Mouse (Mus musculus): ENCODE data around the gene Etfrf1. TPM values are rescaled to one million over a fixed set of nuclear protein-coding genes. Genes with fewer than 3 reads are reported as not detected.

Etfrf1 gene
- 42.8 and 43.1 TPM in 2 replicates for polyA plus RNA-seq (2015; fragmentation: Nextera tagmentation; extraction: Ambion mirVana)

- no peaks in the 10 kb centered on the region for H3K27me3 ChIP-seq (replicated peaks)
- H3K9me3 ChIP-seq = no peaks in the 10 kb centered on the region
- H3K4me2 ChIP-seq (replicated peaks) = peak within 1 kb of the TSS; percentile 65
- H3K4me1 ChIP-seq (replicated peaks) = no peaks in the 10 kb centered on the region
- peak within 1 kb of the TSS; percentile 65 for H3K4me3 ChIP-seq (replicated peaks)
- peak; percentile 100 for ATAC-seq
- peak within 1 kb of the TSS; percentile 79 for H3K9ac ChIP-seq
- WGBS = under 1% methylated on average over 36 of the region's 36 CpGs
- no peaks in the 10 kb centered on the region for H3K36me3 ChIP-seq
- peak within 1 kb of the TSS; percentile 97 for H3K27ac ChIP-seq
Observed at GRCm38 (mm10) chr6:145210816-145211338, at the start of gene Etfrf1, which contains the start of gene Casc1. Gene Etfrf1 (plus strand): TSS chr6:145211134. Gene Casc1 (minus strand): TSS chr6:145211005.

- Histone ChIP-seq H3K27ac (no peak overlapping the region), H3K9ac (no peak overlapping the region), H3K9me3 (no peaks in the 10 kb centered on the region), H3K27me3 (replicated peaks) (no peaks in the 10 kb centered on the region; the same call in 1 of the 2 replicates), H3K4me3 (replicated peaks) (no peak overlapping the region), H3K4me1 (replicated peaks) (peaks cover 24% of the 10 kb centered on the region), H3K36me3 (no peaks in the 10 kb centered on the region), H3K4me2 (replicated peaks) (no peak overlapping the region)
- WGBS = 83% methylated on average over 14 of the region's 14 CpGs
- no peak for ATAC-seq
Observed at GRCm38 (mm10) chr6:145171892-145172606, 38.9 kb upstream of the Etfrf1 start.

GRCm38 (mm10) chr6:145173781-145174191 is 37.1 kb upstream of the Etfrf1 start:
- no peaks in the 10 kb centered on the region; the same call in 1 of the 2 replicates for H3K27me3 ChIP-seq (replicated peaks)
- no peak overlapping the region for H3K4me3 ChIP-seq (replicated peaks)
- H3K9ac ChIP-seq = no peak overlapping the region
- 4% methylated on average over 11 of the region's 11 CpGs for WGBS
- no peaks in the 10 kb centered on the region for H3K9me3 ChIP-seq
- H3K4me1 ChIP-seq (replicated peaks) = peaks cover 24% of the 10 kb centered on the region
- peak; percentile 96 for ATAC-seq
- peak overlapping the region; percentile 56; the same call in 1 of the 2 replicates for H3K27ac ChIP-seq
- H3K4me2 ChIP-seq (replicated peaks) = peak overlapping the region; percentile 31
- H3K36me3 ChIP-seq = no peaks in the 10 kb centered on the region

DNA sequence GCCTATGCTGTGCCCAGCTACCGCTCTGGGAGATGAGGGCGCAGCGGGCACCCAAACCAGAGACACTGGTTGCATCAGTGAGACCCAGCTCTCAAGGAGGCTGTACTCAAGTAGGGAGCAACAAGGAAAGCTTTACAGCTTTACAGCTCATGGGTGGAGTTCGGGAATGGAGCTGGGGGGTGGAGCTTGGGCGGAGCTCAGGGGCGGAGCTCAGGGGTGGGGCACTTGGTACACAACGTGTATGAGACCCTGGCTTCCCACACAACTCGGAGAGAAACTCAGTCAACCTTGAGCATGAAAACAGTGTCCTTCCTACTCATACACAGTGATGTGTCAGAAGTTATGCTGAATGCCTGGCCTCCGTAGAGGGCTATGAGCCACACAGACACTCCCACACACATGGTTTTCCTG is 35.4 kb upstream of the Etfrf1 start:
- no peak overlapping the region for H3K27ac ChIP-seq
- WGBS = 35% methylated on average over 9 of the region's 9 CpGs

GRCm38 (mm10) chr6:145176474-145176873 is 34.5 kb upstream of the Etfrf1 start:
- Histone ChIP-seq H3K27me3 (replicated peaks) (no peaks in the 10 kb centered on the region; the same call in 1 of the 2 replicates), H3K36me3 (no peaks in the 10 kb centered on the region), H3K9me3 (no peaks in the 10 kb centered on the region), H3K4me2 (replicated peaks) (no peak overlapping the region), H3K27ac (no peak overlapping the region), H3K4me3 (replicated peaks) (no peak overlapping the region), H3K4me1 (replicated peaks) (peaks cover 24% of the 10 kb centered on the region), H3K9ac (no peak overlapping the region)
- 59% methylated on average over 10 of the region's 10 CpGs for WGBS
- ATAC-seq = no peak

More for the DNA sequence above, 35.4 kb upstream of the Etfrf1 start:
- H3K9ac ChIP-seq = no peak overlapping the region
- H3K36me3 ChIP-seq = no peaks in the 10 kb centered on the region
- 0 out of 2 replicates have a peak overlapping the region, but pooled peaks have one; percentile 5 for H3K4me3 ChIP-seq (replicated peaks)
- peak overlapping the region; percentile 40 for H3K4me2 ChIP-seq (replicated peaks)
- H3K27me3 ChIP-seq (replicated peaks) = no peaks in the 10 kb centered on the region; the same call in 1 of the 2 replicates
- peak; percentile 73 for ATAC-seq
- no peaks in the 10 kb centered on the region for H3K9me3 ChIP-seq
- peaks cover 24% of the 10 kb centered on the region for H3K4me1 ChIP-seq (replicated peaks)

DNA sequence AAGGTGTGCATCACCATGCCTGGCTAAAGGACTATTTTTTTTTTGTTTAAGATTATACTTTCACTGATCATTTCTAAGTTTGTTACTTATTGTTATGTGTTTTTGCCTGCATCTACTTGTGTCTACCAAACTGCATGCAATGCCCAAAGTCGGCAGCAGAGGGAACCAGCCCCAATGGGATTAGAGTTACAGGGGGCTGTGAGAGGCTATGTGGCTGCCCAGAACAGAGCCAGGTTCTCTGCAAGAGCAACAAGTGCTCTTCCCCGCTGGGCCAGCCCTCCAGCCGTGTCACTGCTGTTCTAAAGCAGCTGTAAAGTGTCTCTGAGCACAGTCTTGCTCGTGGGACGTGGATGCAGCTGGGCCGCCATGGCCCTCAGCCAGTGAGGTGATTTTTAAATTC is 31.3 kb upstream of the Etfrf1 start:
- Histone ChIP-seq H3K36me3 (no peaks in the 10 kb centered on the region), H3K4me3 (replicated peaks) (no peak overlapping the region), H3K4me2 (replicated peaks) (no peak overlapping the region), H3K4me1 (replicated peaks) (peaks cover 9% of the 10 kb centered on the region), H3K9ac (no peak overlapping the region), H3K27ac (no peak overlapping the region), H3K27me3 (replicated peaks) (no peaks in the 10 kb centered on the region; the same call in 1 of the 2 replicates), H3K9me3 (no peaks in the 10 kb centered on the region)
- ATAC-seq = no peak
- WGBS = 45% methylated on average over 6 of the region's 6 CpGs

DNA sequence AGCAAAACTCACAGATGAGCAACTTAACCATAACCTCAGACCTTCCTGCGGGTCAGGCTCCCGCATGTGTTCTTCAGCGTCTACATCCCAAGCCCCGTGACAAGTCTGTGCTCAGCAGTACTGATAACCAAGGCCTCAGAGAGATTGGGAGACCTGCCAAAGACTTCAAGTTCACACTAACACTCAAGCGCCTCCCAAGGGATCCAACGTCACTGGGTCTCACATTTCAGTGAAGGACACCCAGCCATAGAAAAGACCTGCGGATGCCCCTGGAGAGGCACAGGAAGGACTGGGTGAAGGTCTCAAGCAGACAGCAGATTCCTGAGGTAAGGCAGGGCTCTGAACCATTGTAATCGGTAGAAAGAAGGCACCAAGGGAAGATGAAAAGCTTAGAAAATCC is 28.9 kb upstream of the Etfrf1 start:
- H3K4me2 ChIP-seq (replicated peaks) = no peak overlapping the region
- no peaks in the 10 kb centered on the region for H3K27me3 ChIP-seq (replicated peaks)
- no peaks in the 10 kb centered on the region for H3K9me3 ChIP-seq
- no peak overlapping the region for H3K9ac ChIP-seq
- H3K4me1 ChIP-seq (replicated peaks) = no peaks in the 10 kb centered on the region
- 66% methylated on average over 8 of the region's 8 CpGs for WGBS
- no peak overlapping the region for H3K4me3 ChIP-seq (replicated peaks)
- no peak for ATAC-seq
- no peaks in the 10 kb centered on the region for H3K36me3 ChIP-seq
- no peak overlapping the region for H3K27ac ChIP-seq

GRCm38 (mm10) chr6:145186096-145186495 is 24.8 kb upstream of the Etfrf1 start:
- Histone ChIP-seq H3K4me1 (replicated peaks) (no peaks in the 10 kb centered on the region), H3K9me3 (no peaks in the 10 kb centered on the region), H3K9ac (no peak overlapping the region), H3K27me3 (replicated peaks) (no peaks in the 10 kb centered on the region), H3K4me2 (replicated peaks) (no peak overlapping the region), H3K4me3 (replicated peaks) (no peak overlapping the region), H3K27ac (no peak overlapping the region), H3K36me3 (no peaks in the 10 kb centered on the region)
- WGBS = 78% methylated on average over 1 of the region's 1 CpGs
- ATAC-seq = no peak

GRCm38 (mm10) chr6:145187093-145188088 is 23.5 kb upstream of the Etfrf1 start:
- peak; percentile 61 for ATAC-seq
- peak overlapping the region; percentile 48 for H3K4me2 ChIP-seq (replicated peaks)
- 59% methylated on average over 27 of the region's 27 CpGs for WGBS

GRCm38 (mm10) chr6:145193038-145193437 is 17.9 kb upstream of the Etfrf1 start:
- H3K4me3 ChIP-seq (replicated peaks) = no peak overlapping the region
- H3K27ac ChIP-seq = no peak overlapping the region
- no peaks in the 10 kb centered on the region for H3K36me3 ChIP-seq
- 75% methylated on average over 3 of the region's 3 CpGs for whole genome bisulfite sequencing
- H3K4me1 ChIP-seq (replicated peaks) = no peaks in the 10 kb centered on the region
- peak; percentile 47; the same call in 1 of the 2 replicates for ATAC-seq
- no peak overlapping the region for H3K4me2 ChIP-seq (replicated peaks)
- no peaks in the 10 kb centered on the region for H3K9me3 ChIP-seq
- H3K9ac ChIP-seq = no peak overlapping the region
- H3K27me3 ChIP-seq (replicated peaks) = no peaks in the 10 kb centered on the region

More at GRCm38 (mm10) chr6:145187093-145188088, 23.5 kb upstream of the Etfrf1 start:
- no peaks in the 10 kb centered on the region for H3K27me3 ChIP-seq (replicated peaks)
- peak overlapping the region; percentile 29 for H3K4me3 ChIP-seq (replicated peaks)
- no peaks in the 10 kb centered on the region for H3K36me3 ChIP-seq
- H3K4me1 ChIP-seq (replicated peaks) = no peaks in the 10 kb centered on the region
- H3K9ac ChIP-seq = no peak overlapping the region
- H3K9me3 ChIP-seq = no peaks in the 10 kb centered on the region
- no peak overlapping the region for H3K27ac ChIP-seq

DNA sequence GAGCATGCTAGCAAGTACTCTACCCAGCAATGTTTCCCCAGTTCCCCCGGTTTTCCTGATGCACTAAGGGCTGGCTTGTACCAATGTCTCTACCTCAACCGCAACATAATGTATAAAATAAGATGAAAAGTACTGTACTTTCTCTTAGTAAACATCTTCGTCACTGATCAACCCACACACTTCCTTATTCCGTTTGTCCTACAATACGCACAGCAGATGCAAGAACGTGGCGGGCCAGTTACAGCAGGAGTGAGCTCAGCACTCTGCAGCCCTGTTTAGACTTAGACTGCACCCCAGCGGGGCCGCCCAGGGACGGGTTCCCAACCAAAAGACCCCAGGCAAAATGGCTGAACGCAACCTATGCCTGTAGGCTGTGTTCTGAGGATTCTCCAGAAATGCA is 17.5 kb upstream of the Etfrf1 start:
- H3K4me3 ChIP-seq (replicated peaks) = no peak overlapping the region
- H3K4me1 ChIP-seq (replicated peaks) = no peaks in the 10 kb centered on the region
- no peak for ATAC-seq
- H3K27ac ChIP-seq = no peak overlapping the region
- H3K9me3 ChIP-seq = no peaks in the 10 kb centered on the region
- no peaks in the 10 kb centered on the region for H3K27me3 ChIP-seq (replicated peaks)
- H3K4me2 ChIP-seq (replicated peaks) = no peak overlapping the region
- 61% methylated on average over 11 of the region's 11 CpGs for WGBS
- H3K36me3 ChIP-seq = no peaks in the 10 kb centered on the region
- H3K9ac ChIP-seq = no peak overlapping the region
